Mouse (Mus musculus): ENCODE data around the gene Wwox. TPM values are rescaled to one million over a fixed set of nuclear protein-coding genes. Genes with fewer than 3 reads are reported as not detected.

The Wwox gene
- polyA plus RNA-seq, 1 experiment from 2014 or later = 11.6 TPM

DNA sequence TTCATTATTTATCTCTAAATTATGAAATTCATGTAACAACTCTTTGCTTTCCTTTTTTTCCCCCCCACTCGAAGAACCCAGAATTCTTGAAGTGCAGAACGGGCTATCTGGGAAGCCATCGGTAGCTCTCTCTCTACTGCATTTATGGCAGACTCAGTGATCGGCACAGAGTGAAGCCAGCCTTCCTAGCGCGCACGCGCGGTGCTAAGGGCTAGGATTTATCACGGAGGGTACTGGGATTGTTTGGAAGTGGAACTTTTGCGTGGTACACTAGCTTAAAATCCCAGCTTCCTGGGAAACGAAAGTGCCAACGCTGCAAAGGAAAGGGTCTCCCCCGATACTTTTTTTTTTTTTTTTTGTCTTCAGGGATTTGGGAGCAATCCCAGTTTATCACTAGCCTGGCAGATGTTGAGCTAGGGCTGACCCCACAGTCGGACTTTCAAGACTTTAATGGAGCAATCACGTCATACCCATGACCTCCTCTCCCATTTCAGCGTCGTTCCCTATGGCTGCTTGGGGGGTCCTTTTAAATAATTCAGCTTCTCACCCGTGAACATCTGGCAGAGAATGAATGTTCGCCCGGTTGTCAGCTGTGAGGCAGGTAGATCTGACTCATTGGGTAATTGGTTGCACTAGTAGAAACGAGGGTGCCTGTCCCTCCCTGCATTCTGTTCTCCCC lies 810.4 kb downstream of the Wwox start:
- ATAC-seq (no peak), DNase-seq (ENCODE audit: low spot score) (no peak)
- 43% methylated on average over 22 of the region's 22 CpGs for WGBS
- Histone ChIP-seq H3K4me2 (replicated peaks; ENCODE audit: low read depth, low read length) (peak overlapping the region; percentile 39), H3K9ac (replicated peaks; ENCODE audit: low read depth) (no peak overlapping the region), H3K27ac (ENCODE audit: low read length) (no peak overlapping the region), H3K4me3 (ENCODE audit: low read depth, low read length) (peak overlapping the region; percentile 3; the same call in 1 of the 2 replicates), H3K4me1 (ENCODE audit: insufficient read depth, low read depth, low read length) (0 out of 2 replicates have a peak, but pooled peaks cover 7% of the 10 kb centered on the region), H3K36me3 (ENCODE audit: insufficient read depth, low read length) (no peaks in the 10 kb centered on the region), H3K27me3 (replicated peaks; ENCODE audit: insufficient read depth, low read length) (no peaks in the 10 kb centered on the region), H3K9me3 (ENCODE audit: low read length) (no peaks in the 10 kb centered on the region)
- TF ChIP-seq CTCF (IDR thresholded peaks at IDR 0.05) = no peak
- TF ChIP-seq EP300 (IDR thresholded peaks at IDR 0.05) = no peak

DNA sequence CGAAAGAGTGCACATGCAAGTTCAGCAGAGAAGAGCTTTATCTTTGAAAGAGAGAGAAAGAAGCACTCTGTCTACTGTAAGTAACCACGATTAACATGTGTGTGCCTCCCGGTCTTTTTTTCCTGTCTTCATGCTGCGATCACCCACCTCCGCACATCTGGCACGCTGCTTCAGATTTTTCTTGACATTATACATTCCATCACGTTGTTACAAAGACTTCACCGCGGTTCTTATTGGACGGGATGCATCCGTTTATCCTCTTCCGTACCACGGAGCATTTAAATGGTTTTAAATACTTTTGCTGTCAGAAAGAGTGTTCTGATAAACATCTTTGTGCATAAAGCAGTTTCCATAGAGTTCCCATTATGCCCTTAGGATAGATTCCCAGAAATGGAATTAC lies 816.1 kb downstream of the Wwox start:
- Histone ChIP-seq H3K36me3 (ENCODE audit: insufficient read depth, low read length) (no peaks in the 10 kb centered on the region), H3K4me2 (replicated peaks; ENCODE audit: low read depth, low read length) (no peak overlapping the region), H3K27me3 (replicated peaks; ENCODE audit: insufficient read depth, low read length) (no peaks in the 10 kb centered on the region), H3K4me3 (ENCODE audit: low read depth, low read length) (no peak overlapping the region), H3K4me1 (ENCODE audit: insufficient read depth, low read depth, low read length) (0 out of 2 replicates have a peak, but pooled peaks cover under 1% of the 10 kb centered on the region), H3K9ac (replicated peaks; ENCODE audit: low read depth) (no peak overlapping the region), H3K27ac (ENCODE audit: low read length) (no peak overlapping the region), H3K9me3 (ENCODE audit: low read length) (no peaks in the 10 kb centered on the region)
- TF ChIP-seq EP300 (IDR thresholded peaks at IDR 0.05) (no peak), CTCF (IDR thresholded peaks at IDR 0.05) (no peak)
- no peak for ATAC-seq
- no peak for DNase-seq (ENCODE audit: low spot score)
- WGBS = 56% methylated on average over 13 of the region's 13 CpGs

DNA sequence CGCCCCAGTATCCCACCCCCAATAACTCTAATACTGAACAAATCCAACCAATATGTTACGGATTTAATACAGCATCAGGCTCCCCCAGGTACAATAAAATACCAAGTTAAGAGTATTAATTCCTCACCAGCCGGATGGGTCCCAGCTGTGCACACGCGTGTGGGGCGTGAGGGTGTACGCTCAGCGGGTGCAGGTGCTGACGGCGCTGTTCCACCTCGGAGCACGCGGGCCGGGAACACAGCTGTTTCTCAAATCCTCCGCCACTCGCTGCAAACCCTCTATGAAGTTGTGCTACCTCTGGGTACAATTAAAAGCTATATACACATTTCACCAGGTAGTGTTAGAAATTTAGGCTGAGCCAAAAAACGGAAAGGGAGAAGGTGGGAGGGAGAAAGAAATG lies 818.0 kb downstream of the Wwox start:
- no peaks in the 10 kb centered on the region for H3K36me3 ChIP-seq (ENCODE audit: insufficient read depth, low read length)
- H3K9ac ChIP-seq (replicated peaks; ENCODE audit: low read depth) = no peak overlapping the region
- H3K27ac ChIP-seq (ENCODE audit: low read length) = no peak overlapping the region
- DNase-seq (ENCODE audit: low spot score) = no peak
- H3K4me2 ChIP-seq (replicated peaks; ENCODE audit: low read depth, low read length) = no peak overlapping the region
- ATAC-seq = no peak
- no peak overlapping the region for H3K4me3 ChIP-seq (ENCODE audit: low read depth, low read length)
- H3K27me3 ChIP-seq (replicated peaks; ENCODE audit: insufficient read depth, low read length) = no peaks in the 10 kb centered on the region
- TF ChIP-seq EP300 (IDR thresholded peaks at IDR 0.05) (no peak), CTCF (IDR thresholded peaks at IDR 0.05) (no peak)
- WGBS = 92% methylated on average over 17 of the region's 17 CpGs
- H3K9me3 ChIP-seq (ENCODE audit: low read length) = no peaks in the 10 kb centered on the region
- H3K4me1 ChIP-seq (ENCODE audit: insufficient read depth, low read depth, low read length) = no peaks in the 10 kb centered on the region

DNA sequence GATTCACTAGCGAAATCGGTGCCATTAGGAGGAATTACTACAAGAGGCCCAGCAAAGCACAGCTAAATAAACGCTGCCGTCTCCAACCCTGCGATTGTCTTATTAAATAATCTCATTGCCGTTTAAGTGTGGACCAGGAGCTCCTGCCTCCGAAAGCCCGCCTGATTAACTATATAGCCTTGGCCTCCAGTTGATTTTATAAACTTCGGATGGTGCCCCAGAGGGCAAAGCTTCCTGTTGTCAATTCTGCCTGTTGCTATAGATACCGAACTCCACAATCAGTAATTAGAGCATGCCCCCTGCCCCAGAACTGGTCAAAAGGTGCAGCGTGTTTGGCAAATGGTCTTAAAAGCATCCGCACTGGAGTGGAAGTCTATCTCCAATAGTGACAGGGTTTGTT lies 820.4 kb downstream of the Wwox start:
- no peak for ATAC-seq
- Histone ChIP-seq H3K9me3 (ENCODE audit: low read length) (no peaks in the 10 kb centered on the region), H3K9ac (replicated peaks; ENCODE audit: low read depth) (no peak overlapping the region), H3K27me3 (replicated peaks; ENCODE audit: insufficient read depth, low read length) (no peaks in the 10 kb centered on the region), H3K4me3 (ENCODE audit: low read depth, low read length) (no peak overlapping the region), H3K27ac (ENCODE audit: low read length) (no peak overlapping the region), H3K4me2 (replicated peaks; ENCODE audit: low read depth, low read length) (no peak overlapping the region), H3K36me3 (ENCODE audit: insufficient read depth, low read length) (no peaks in the 10 kb centered on the region), H3K4me1 (ENCODE audit: insufficient read depth, low read depth, low read length) (no peaks in the 10 kb centered on the region)
- DNase-seq (ENCODE audit: low spot score) = no peak
- TF ChIP-seq EP300 (IDR thresholded peaks at IDR 0.05) = no peak
- no peak for TF ChIP-seq CTCF (IDR thresholded peaks at IDR 0.05)
- 72% methylated on average over 12 of the region's 12 CpGs for WGBS

DNA sequence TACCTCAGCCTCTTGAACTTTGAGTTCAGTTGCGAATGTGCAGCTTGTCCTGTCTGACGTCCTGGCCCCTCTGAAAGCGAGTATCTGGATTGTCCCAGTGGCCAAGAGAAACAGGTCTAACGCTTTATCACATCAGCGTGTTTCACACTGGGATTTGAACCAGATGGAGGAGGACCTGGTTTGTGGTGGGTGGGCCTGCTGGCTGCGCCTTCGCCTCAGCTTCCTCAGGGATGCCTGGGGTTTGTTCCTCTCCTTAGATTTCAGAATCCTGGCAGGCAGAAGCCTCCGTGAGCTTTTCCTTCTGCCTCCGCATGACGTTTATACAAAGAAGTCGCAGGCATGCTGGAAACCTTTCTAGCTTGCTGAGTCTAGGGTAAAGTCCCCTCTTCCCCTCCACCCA lies 827.7 kb downstream of the Wwox start:
- DNase-seq (ENCODE audit: low spot score) = no peak
- no peaks in the 10 kb centered on the region for H3K9me3 ChIP-seq (ENCODE audit: low read length)
- no peak overlapping the region for H3K4me3 ChIP-seq (ENCODE audit: low read depth, low read length)
- no peak for ATAC-seq
- H3K4me2 ChIP-seq (replicated peaks; ENCODE audit: low read depth, low read length) = no peak overlapping the region
- no peak for TF ChIP-seq EP300 (IDR thresholded peaks at IDR 0.05)
- TF ChIP-seq CTCF (IDR thresholded peaks at IDR 0.05) = no peak
- no peak overlapping the region for H3K9ac ChIP-seq (replicated peaks; ENCODE audit: low read depth)
- no peaks in the 10 kb centered on the region for H3K4me1 ChIP-seq (ENCODE audit: insufficient read depth, low read depth, low read length)
- H3K36me3 ChIP-seq (ENCODE audit: insufficient read depth, low read length) = no peaks in the 10 kb centered on the region
- WGBS = 76% methylated on average over 11 of the region's 11 CpGs
- no peaks in the 10 kb centered on the region for H3K27me3 ChIP-seq (replicated peaks; ENCODE audit: insufficient read depth, low read length)
- no peak overlapping the region for H3K27ac ChIP-seq (ENCODE audit: low read length)

DNA sequence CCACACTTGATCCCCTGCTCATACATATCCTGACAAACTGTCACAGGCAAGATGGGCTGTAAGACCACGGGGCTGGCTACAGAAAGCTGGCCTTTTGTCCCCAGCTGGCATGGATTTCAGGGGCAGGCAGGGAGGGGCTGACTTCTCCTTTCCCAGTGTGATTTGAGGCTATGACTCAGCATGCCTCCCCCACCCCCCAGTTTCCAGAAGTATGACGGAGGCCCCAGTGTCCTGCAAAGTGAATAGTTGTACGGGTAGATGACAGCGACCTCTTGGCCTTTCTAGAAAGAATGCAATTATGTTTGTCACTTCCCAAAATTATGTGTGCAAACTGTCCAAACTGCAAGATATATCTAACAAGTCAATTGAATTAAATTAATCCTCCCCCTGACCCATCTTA lies 830.1 kb downstream of the Wwox start:
- no peaks in the 10 kb centered on the region for H3K36me3 ChIP-seq (ENCODE audit: insufficient read depth, low read length)
- ATAC-seq = no peak
- H3K4me1 ChIP-seq (ENCODE audit: insufficient read depth, low read depth, low read length) = no peaks in the 10 kb centered on the region
- 42% methylated on average over 4 of the region's 4 CpGs for WGBS
- H3K27ac ChIP-seq (ENCODE audit: low read length) = no peak overlapping the region
- no peaks in the 10 kb centered on the region for H3K27me3 ChIP-seq (replicated peaks; ENCODE audit: insufficient read depth, low read length)
- H3K4me3 ChIP-seq (ENCODE audit: low read depth, low read length) = no peak overlapping the region
- H3K4me2 ChIP-seq (replicated peaks; ENCODE audit: low read depth, low read length) = no peak overlapping the region
- peak; percentile 13 for DNase-seq (ENCODE audit: low spot score)
- TF ChIP-seq CTCF (IDR thresholded peaks at IDR 0.05) (no peak), EP300 (IDR thresholded peaks at IDR 0.05) (no peak)
- H3K9ac ChIP-seq (replicated peaks; ENCODE audit: low read depth) = no peak overlapping the region
- no peaks in the 10 kb centered on the region for H3K9me3 ChIP-seq (ENCODE audit: low read length)

Data from lung, postnatal 0 days (tissue).